Comparison of ENCODE assay signal across 8 mouse cellular contexts in genomic region chr15:84662952-84663684, GRCm38 (mm10). TPM values are rescaled to one million over a fixed set of nuclear protein-coding genes. Genes with fewer than 3 reads are reported as not detected.
DNase-seq lines count a peak whose midpoint lies in the region; ATAC-seq and TF ChIP-seq lines count a peak whose summit lies in the region.

No protein-coding gene starts in this region.

- H3K36me3 ChIP-seq in neural tube, embryonic 14.5 days (ENCODE audit: control insufficient read depth, insufficient read depth, low read length), result no peaks in the 10 kb centered on the region

- peak overlapping the region; percentile 73 for H3K4me2 ChIP-seq in neural tube, embryonic 14.5 days (ENCODE audit: low read depth, low read length)

- DNase-seq in right cerebral cortex, adult 18-20 months, result peak; percentile 62
- no peak for DNase-seq in right cerebral cortex, postnatal 36 days (ENCODE audit: low spot score in 2 of 2)
- DNase-seq in embryo, embryonic 10.5 days (ENCODE audit: low spot score), result peak; percentile 86
- peak; percentile 56 to 61 for DNase-seq in heart, adult 9 months (ENCODE audit: low spot score in 2 of 2)
- DNase-seq in kidney, adult 9 months, result peak; percentile 67
- peak; percentile 53 for DNase-seq in lung, adult 2 months
- DNase-seq in thymus, adult 18-20 months, result peak; percentile 42 to 46

- no peaks in the 10 kb centered on the region; the same call in 1 of the 2 replicates for H3K27me3 ChIP-seq in neural tube, embryonic 14.5 days (ENCODE audit: control insufficient read depth, insufficient read depth, low read length)

- H3K9ac ChIP-seq in neural tube, embryonic 14.5 days (replicated peaks; ENCODE audit: low read depth, low read length), result peak overlapping the region; percentile 69

- TF ChIP-seq POLR2A in lung, adult 2 months (IDR thresholded peaks at IDR 0.05; ENCODE audit: borderline replicate concordance, extremely low read depth, low read depth, low read length), result no peak

- H3K4me3 ChIP-seq in lung, adult 2 months (replicated peaks; ENCODE audit: extremely low read depth, low read depth, low read length), result peak overlapping the region; percentile 31
- peak overlapping the region; percentile 57 for H3K4me3 ChIP-seq in neural tube, embryonic 14.5 days (ENCODE audit: low read depth, low read length)

- 0 out of 2 replicates have a peak overlapping the region, but pooled peaks have one; percentile 55 for H3K27ac ChIP-seq in neural tube, embryonic 14.5 days (ENCODE audit: low read depth, low read length)

- no peaks in the 10 kb centered on the region for H3K4me1 ChIP-seq in lung, adult 2 months (ENCODE audit: control insufficient read depth, insufficient read depth, low read length)
- peaks cover 27% of the 10 kb centered on the region for H3K4me1 ChIP-seq in neural tube, embryonic 14.5 days (ENCODE audit: control insufficient read depth, insufficient read depth, low read length)

- 1% methylated on average over 55 of the region's 56 CpGs for WGBS in lung, adult 2 months
- WGBS in neural tube, embryonic 14.5 days, result under 1% methylated on average over 54 of the region's 56 CpGs

- ATAC-seq in neural tube, embryonic 14.5 days (ENCODE audit: low read depth), result peak; percentile 64

- H3K9me3 ChIP-seq in neural tube, embryonic 14.5 days (ENCODE audit: control insufficient read depth, low read length), result no peaks in the 10 kb centered on the region

- TF ChIP-seq CTCF in lung, adult 2 months (IDR thresholded peaks at IDR 0.05; ENCODE audit: insufficient read depth, low read length), result no peak

RNA-seq across cellular contexts. Expression of gene Prr5, which starts 6.3 kb away (rescaled TPM):
- polyA plus RNA-seq in lung, adult 2 months (2012; rRNA removed), result 12.9 and 14.1 TPM in 2 replicates
- 23.6 and 27.9 TPM in 2 replicates for polyA plus RNA-seq in neural tube, embryonic 14.5 days (2014; fragmentation: Nextera tagmentation; extraction: Ambion mirVana)

RNA-seq across cellular contexts. Expression of gene Arhgap8, which starts 56.7 kb away (rescaled TPM):
- 20.3 and 22.1 TPM in 2 replicates for polyA plus RNA-seq in lung, adult 2 months (2012; rRNA removed)
- 2.5 and 2.8 TPM in 2 replicates for polyA plus RNA-seq in neural tube, embryonic 14.5 days (2014; fragmentation: Nextera tagmentation; extraction: Ambion mirVana)

Comparison
In these comparisons a context has a peak if more than half of its experiments do, and no peak if none do; other contexts are left out.
1. DNase-seq: peak in right cerebral cortex, adult 18-20 months (single experiment), embryo, embryonic 10.5 days (single experiment), heart, adult 9 months (2 of 2), kidney, adult 9 months (single experiment), lung, adult 2 months (single experiment) and thymus, adult 18-20 months (2 of 2); none in right cerebral cortex, postnatal 36 days (0 of 2).